Mouse (Mus musculus): ENCODE results near the gene Naa40.

Gene Naa40

DNA sequence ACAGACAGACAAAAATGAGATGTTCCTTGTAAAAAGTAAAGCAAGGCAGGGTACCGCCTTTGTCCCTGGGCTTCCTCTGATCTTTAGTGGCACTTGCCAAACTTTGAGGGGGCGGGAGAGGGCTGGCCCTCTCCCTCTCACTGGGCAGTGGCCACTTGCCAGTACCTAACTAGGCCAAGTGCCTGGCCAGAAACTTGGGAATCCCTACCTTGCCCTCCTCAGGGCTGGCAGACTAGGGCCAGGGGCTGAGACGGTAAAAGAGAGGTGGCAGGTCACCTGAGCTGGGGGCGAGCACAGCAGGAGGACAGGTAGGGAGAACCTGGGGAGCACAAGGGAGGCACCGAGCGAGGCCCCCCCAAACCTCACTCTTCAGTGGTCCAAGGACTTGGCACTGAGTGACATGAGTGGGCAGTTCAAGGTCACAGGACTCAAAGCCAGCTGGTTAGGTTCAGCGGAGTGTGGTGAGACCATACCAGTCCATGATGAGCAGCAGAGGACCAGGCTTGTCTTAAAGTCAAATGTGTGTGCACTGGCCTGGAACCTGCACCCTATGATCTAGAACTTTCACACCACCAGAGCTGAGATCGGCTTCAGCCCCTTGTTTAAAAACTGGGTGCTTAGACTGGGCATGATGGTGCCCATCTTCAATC lies 60.1 kb downstream of the Naa40 start:
- peak; percentile 68 to 71 for DNase-seq

GRCm38 (mm10) chr19:7178841-7179452 lies 62.0 kb downstream of the Naa40 start:
- DNase-seq = peak; percentile 75 to 76

DNA sequence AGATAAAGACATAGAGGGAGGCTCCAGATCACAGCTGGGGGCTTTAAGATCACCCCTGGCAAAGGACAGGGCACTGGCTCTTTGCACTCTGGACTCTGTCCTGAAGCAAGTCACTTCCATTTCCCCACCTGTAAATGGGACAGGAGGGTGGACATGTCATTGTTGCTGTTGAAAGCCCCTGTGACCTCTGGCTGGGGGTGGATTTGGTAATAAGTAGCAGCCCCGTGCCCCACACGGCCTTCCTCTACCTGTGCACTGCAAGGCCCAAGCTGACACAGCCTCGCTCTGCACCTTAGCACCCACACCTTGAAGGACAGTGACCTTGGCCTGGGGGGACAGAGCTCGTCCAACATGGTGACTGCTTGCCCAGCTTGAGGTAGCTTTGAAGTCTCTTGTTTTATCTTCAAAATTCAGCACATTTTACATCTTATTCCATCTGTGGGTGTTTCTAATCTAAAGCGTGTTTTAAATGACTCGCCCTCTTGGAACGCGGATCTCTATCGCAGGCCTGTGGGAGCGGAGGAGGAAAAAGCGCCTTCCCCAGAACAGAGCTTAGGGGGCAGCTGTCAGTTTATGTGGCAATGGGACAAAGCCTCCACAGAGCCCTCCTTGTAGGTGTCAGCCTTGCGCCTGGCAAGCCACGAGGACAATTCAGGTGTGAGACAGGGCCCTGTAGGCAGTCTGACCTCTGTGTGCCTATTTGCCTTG lies 63.0 kb downstream of the Naa40 start:
- no peak for DNase-seq

DNA sequence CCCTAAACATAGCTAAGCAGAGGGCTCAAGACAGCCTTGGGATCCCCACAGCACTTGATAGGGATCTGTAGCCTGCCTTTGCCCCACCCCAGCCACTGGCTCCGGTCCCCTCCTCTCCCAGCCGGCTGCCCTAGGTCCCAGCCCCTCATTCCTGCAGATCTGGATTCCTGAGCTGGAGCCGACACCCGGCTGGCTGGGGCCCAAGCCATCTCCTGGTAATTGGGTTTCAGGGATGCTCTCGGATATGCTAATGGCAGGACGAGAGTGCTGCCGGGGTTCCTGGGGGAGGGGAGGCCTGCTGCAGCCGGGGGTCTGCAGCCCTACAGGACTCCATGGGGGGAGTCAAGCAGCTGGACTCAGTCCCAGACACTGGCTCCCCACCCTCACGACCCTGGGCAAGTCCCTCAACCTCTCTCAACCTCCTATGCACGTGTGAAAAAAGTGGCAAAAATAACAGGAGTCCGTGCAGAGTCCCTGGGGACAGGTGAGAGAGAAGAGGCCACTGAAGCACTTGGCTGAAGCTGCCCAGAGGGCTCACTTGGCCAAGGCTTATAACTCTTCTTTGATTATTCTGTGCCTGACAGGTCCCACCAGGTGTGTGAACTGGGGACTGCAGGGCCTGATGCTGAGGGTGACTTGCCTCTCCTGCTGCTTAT lies 64.8 kb downstream of the Naa40 start:
- peak; percentile 43 to 58 for DNase-seq

Data from cerebellum, postnatal 14 days (tissue).